In genomic region chr12:85639326-85640008, GRCm38 (mm10) we compare ENCODE assay signal across 9 mouse cellular contexts. TPM values are rescaled to one million over a fixed set of nuclear protein-coding genes. Genes with fewer than 3 reads are reported as not detected.
DNase-seq lines count a peak whose midpoint lies in the region; ATAC-seq and TF ChIP-seq lines count a peak whose summit lies in the region.
"Had no signal": no experiment of that assay in that cellular context is flagged by ENCODE, and none has a peak within 500 bp of the region (broad histone marks: within the 10 kb centered on the region; RNA-seq: fewer than 3 reads in every experiment).

No protein-coding gene starts in this region.

- peak; percentile 68; the same call in 1 of the 2 replicates for ATAC-seq in forebrain, embryonic 15.5 days (replicated peaks)
- no peak for ATAC-seq in forebrain, embryonic 11.5 days (replicated peaks; ENCODE audit: low FRiP score)

- H3K9ac ChIP-seq in forebrain, embryonic 15.5 days (replicated peaks), result no peak overlapping the region
- no peak overlapping the region for H3K9ac ChIP-seq in forebrain, embryonic 11.5 days (ENCODE audit: low read length)

- TF ChIP-seq POLR2A in kidney, adult 2 months (IDR thresholded peaks at IDR 0.05; ENCODE audit: low read depth, low read length), result no peak

- H3K4me2 ChIP-seq in forebrain, embryonic 15.5 days (replicated peaks), result no peak overlapping the region
- no peak overlapping the region for H3K4me2 ChIP-seq in forebrain, embryonic 11.5 days (ENCODE audit: low read depth, low read length, severe bottlenecking)

- TF ChIP-seq CTCF in kidney, adult 2 months (conservative IDR thresholded peaks at IDR 0.05; ENCODE audit: insufficient read depth, insufficient read length, low read depth, low read length), result no peak

- H3K4me1 ChIP-seq in forebrain, embryonic 15.5 days, result peaks cover 11% of the 10 kb centered on the region
- H3K4me1 ChIP-seq in forebrain, embryonic 11.5 days (replicated peaks; ENCODE audit: control insufficient read depth, insufficient read depth, low read length), result no peaks in the 10 kb centered on the region
- H3K4me1 ChIP-seq in kidney, adult 2 months (ENCODE audit: control insufficient read depth, insufficient read depth, low read length), result 0 out of 2 replicates have a peak, but pooled peaks cover 2% of the 10 kb centered on the region

- no peaks in the 10 kb centered on the region for H3K9me3 ChIP-seq in forebrain, embryonic 15.5 days
- no peaks in the 10 kb centered on the region for H3K9me3 ChIP-seq in forebrain, embryonic 11.5 days (ENCODE audit: control insufficient read depth, low read length)

- DNase-seq in forebrain, embryonic 11.5 days (ENCODE audit: low spot score), result no peak
- peak; percentile 32 for DNase-seq in thymus, postnatal 14 days
- DNase-seq in thymus, postnatal 4 days, result no peak
- peak; percentile 65 for DNase-seq in kidney, adult 2 months
- peak; percentile 91 to 95 for DNase-seq in lung, postnatal 4 days
- no peak for DNase-seq in embryo, embryonic 10 days (ENCODE audit: low spot score)
- no peak for DNase-seq in retina, postnatal 1 day

- no peak overlapping the region for H3K4me3 ChIP-seq in forebrain, embryonic 15.5 days
- H3K4me3 ChIP-seq in forebrain, embryonic 11.5 days (ENCODE audit: low read depth, low read length), result no peak overlapping the region
- no peak overlapping the region for H3K4me3 ChIP-seq in kidney, adult 2 months (ENCODE audit: insufficient read depth, low read depth, low read length)
- H3K4me3 ChIP-seq: myocyte had no signal

- H3K36me3 ChIP-seq in forebrain, embryonic 15.5 days, result no peaks in the 10 kb centered on the region
- H3K36me3 ChIP-seq in forebrain, embryonic 11.5 days (ENCODE audit: control insufficient read depth, insufficient read depth, low read length), result no peaks in the 10 kb centered on the region
- H3K36me3 ChIP-seq in kidney, adult 2 months (ENCODE audit: control insufficient read depth, insufficient read depth, low read length), result no peaks in the 10 kb centered on the region

- H3K27me3 ChIP-seq in forebrain, embryonic 15.5 days, result no peaks in the 10 kb centered on the region
- H3K27me3 ChIP-seq in forebrain, embryonic 11.5 days (ENCODE audit: control insufficient read depth, insufficient read depth, low read length), result no peaks in the 10 kb centered on the region
- H3K27me3 ChIP-seq in kidney, adult 2 months (replicated peaks; ENCODE audit: control insufficient read depth, insufficient read depth, low read length), result no peaks in the 10 kb centered on the region

- 55% methylated on average over 12 of the region's 12 CpGs for WGBS in forebrain, embryonic 15.5 days
- 90% methylated on average over 12 of the region's 12 CpGs for WGBS in forebrain, embryonic 11.5 days
- WGBS in kidney, adult 2 months, result 76% methylated on average over 12 of the region's 12 CpGs

- H3K27ac ChIP-seq in forebrain, embryonic 15.5 days (replicated peaks), result no peak overlapping the region
- H3K27ac ChIP-seq in forebrain, embryonic 11.5 days (ENCODE audit: low read depth, low read length), result no peak overlapping the region
- H3K27ac ChIP-seq in kidney, adult 2 months (ENCODE audit: insufficient read depth, low read depth, low read length), result no peak overlapping the region

RNA-seq across cellular contexts. Expression of gene Jdp2, which starts 40.6 kb away (rescaled TPM):
- 0.10 and 0.50 TPM in 2 replicates for polyA plus RNA-seq in forebrain, embryonic 15.5 days (2015; fragmentation: Nextera tagmentation; extraction: Ambion mirVana)
- 0.31 TPM in 2 replicates for polyA plus RNA-seq in forebrain, embryonic 11.5 days (2014; fragmentation: Nextera tagmentation; extraction: Ambion mirVana)
- 6.2 and 7.7 TPM in 2 replicates for polyA plus RNA-seq in kidney, adult 2 months (2012; rRNA removed)

RNA-seq across cellular contexts. Expression of gene Batf, which starts 47.0 kb away (rescaled TPM):
- polyA plus RNA-seq in forebrain, embryonic 15.5 days (2015; fragmentation: Nextera tagmentation; extraction: Ambion mirVana), result 0.40 and 0.66 TPM in 2 replicates
- polyA plus RNA-seq in forebrain, embryonic 11.5 days (2014; fragmentation: Nextera tagmentation; extraction: Ambion mirVana), result 1.3 and 1.5 TPM in 2 replicates
- polyA plus RNA-seq in kidney, adult 2 months (2012; rRNA removed), result 1.7 and 2.0 TPM in 2 replicates
- polyA plus RNA-seq: myocyte had no signal

Comparison
In these comparisons a context has a peak if more than half of its experiments do, and no peak if none do; other contexts are left out.
1. DNase-seq: peak in thymus, postnatal 14 days (single experiment), kidney, adult 2 months (single experiment) and lung, postnatal 4 days (2 of 2); none in forebrain, embryonic 11.5 days (single experiment), thymus, postnatal 4 days (single experiment), embryo, embryonic 10 days (single experiment) and retina, postnatal 1 day (single experiment).